Mouse (Mus musculus): ENCODE results near the gene Tmem50b. TPM values are rescaled to one million over a fixed set of nuclear protein-coding genes. Genes with fewer than 3 reads are reported as not detected.

The Tmem50b gene
- polyA plus RNA-seq, 1 experiment from 2014 or later: 31.5 TPM

- Histone ChIP-seq H3K4me1 (no peaks in the 10 kb centered on the region), H3K27ac (no peak overlapping the region), H3K4me3 (no peak overlapping the region), H3K9ac (no peak overlapping the region), H3K36me3 (peaks cover 24% of the 10 kb centered on the region), H3K9me3 (no peaks in the 10 kb centered on the region), H3K27me3 (no peaks in the 10 kb centered on the region), H3K4me2 (replicated peaks) (no peak overlapping the region)
- 92% methylated on average over 5 of the region's 5 CpGs for WGBS
- ATAC-seq (ENCODE audit: low FRiP score, low read depth): no peak
These were observed 12.0 kb downstream of the Tmem50b start for GRCm38 (mm10) chr16:91585617-91586016.

- Histone ChIP-seq H3K4me2 (replicated peaks) (no peak overlapping the region), H3K27me3 (no peaks in the 10 kb centered on the region), H3K4me3 (no peak overlapping the region), H3K4me1 (peaks cover 14% of the 10 kb centered on the region; the same call in 1 of the 2 replicates), H3K9me3 (no peaks in the 10 kb centered on the region), H3K27ac (no peak overlapping the region), H3K9ac (no peak overlapping the region), H3K36me3 (peaks cover 28% of the 10 kb centered on the region)
- WGBS: 73% methylated on average over 2 of the region's 2 CpGs
- ATAC-seq (ENCODE audit: low FRiP score, low read depth): no peak
These were observed 15.3 kb downstream of the Tmem50b start for GRCm38 (mm10) chr16:91582307-91582706.

GRCm38 (mm10) chr16:91578980-91579720, 18.4 kb downstream of the Tmem50b start:
- no peak overlapping the region for H3K4me3 ChIP-seq
- H3K4me2 ChIP-seq (replicated peaks): peak overlapping the region; percentile 3; the same call in 1 of the 2 replicates
- H3K27ac ChIP-seq: peak overlapping the region; percentile 15; the same call in 1 of the 2 replicates
- peaks cover 17% of the 10 kb centered on the region for H3K4me1 ChIP-seq
- H3K27me3 ChIP-seq: no peaks in the 10 kb centered on the region
- peaks cover 17% of the 10 kb centered on the region for H3K36me3 ChIP-seq
- peak; percentile 59 for ATAC-seq (ENCODE audit: low FRiP score, low read depth)
- H3K9me3 ChIP-seq: no peaks in the 10 kb centered on the region
- no peak overlapping the region for H3K9ac ChIP-seq
- WGBS: 53% methylated on average over 14 of the region's 14 CpGs

- Histone ChIP-seq H3K4me2 (replicated peaks) (no peak overlapping the region), H3K36me3 (peaks cover 12% of the 10 kb centered on the region), H3K4me1 (peaks cover 17% of the 10 kb centered on the region), H3K27ac (no peak overlapping the region), H3K4me3 (no peak overlapping the region), H3K9ac (0 out of 2 replicates have a peak overlapping the region, but pooled peaks have one; percentile 32), H3K9me3 (no peaks in the 10 kb centered on the region), H3K27me3 (no peaks in the 10 kb centered on the region)
- ATAC-seq (ENCODE audit: low FRiP score, low read depth): no peak
- WGBS: 52% methylated on average over 13 of the region's 13 CpGs
These were observed 22.4 kb downstream of the Tmem50b start for GRCm38 (mm10) chr16:91575151-91575550.

- Histone ChIP-seq H3K9me3 (no peaks in the 10 kb centered on the region), H3K9ac (no peak overlapping the region), H3K36me3 (peaks cover 2% of the 10 kb centered on the region; the same call in 1 of the 2 replicates), H3K27ac (no peak overlapping the region), H3K4me2 (replicated peaks) (no peak overlapping the region), H3K4me3 (no peak overlapping the region), H3K27me3 (no peaks in the 10 kb centered on the region), H3K4me1 (peaks cover 7% of the 10 kb centered on the region; the same call in 1 of the 2 replicates)
- ATAC-seq (ENCODE audit: low FRiP score, low read depth): no peak
- 45% methylated on average over 3 of the region's 3 CpGs for WGBS
These were observed 26.5 kb downstream of the Tmem50b start for GRCm38 (mm10) chr16:91571105-91571504.

- ATAC-seq (ENCODE audit: low FRiP score, low read depth): no peak
- 89% methylated on average over 10 of the region's 10 CpGs for WGBS
- no peak overlapping the region for H3K27ac ChIP-seq
- H3K4me1 ChIP-seq: 0 out of 2 replicates have a peak, but pooled peaks cover 4% of the 10 kb centered on the region
- no peaks in the 10 kb centered on the region for H3K27me3 ChIP-seq
- H3K4me3 ChIP-seq: no peak overlapping the region
- no peaks in the 10 kb centered on the region for H3K9me3 ChIP-seq
- no peak overlapping the region for H3K4me2 ChIP-seq (replicated peaks)
- H3K36me3 ChIP-seq: peaks cover 9% of the 10 kb centered on the region
- no peak overlapping the region for H3K9ac ChIP-seq
These were observed 28.6 kb downstream of the Tmem50b start for GRCm38 (mm10) chr16:91568960-91569359.

- no peaks in the 10 kb centered on the region for H3K9me3 ChIP-seq
- 0 out of 2 replicates have a peak, but pooled peaks cover 4% of the 10 kb centered on the region for H3K4me1 ChIP-seq
- H3K27ac ChIP-seq: no peak overlapping the region
- 83% methylated on average over 7 of the region's 7 CpGs for WGBS
- ATAC-seq (ENCODE audit: low FRiP score, low read depth): no peak
- no peak overlapping the region for H3K4me3 ChIP-seq
- H3K36me3 ChIP-seq: peaks cover 37% of the 10 kb centered on the region
- no peak overlapping the region for H3K4me2 ChIP-seq (replicated peaks)
- no peaks in the 10 kb centered on the region for H3K27me3 ChIP-seq
- no peak overlapping the region for H3K9ac ChIP-seq
These were observed 31.6 kb downstream of the Tmem50b start for GRCm38 (mm10) chr16:91566002-91566401.

GRCm38 (mm10) chr16:91565292-91565951, 32.2 kb downstream of the Tmem50b start:
- no peak for ATAC-seq (ENCODE audit: low FRiP score, low read depth)
- 72% methylated on average over 9 of the region's 9 CpGs for WGBS

GRCm38 (mm10) chr16:91564580-91565291, 32.9 kb downstream of the Tmem50b start:
- Histone ChIP-seq H3K4me3 (no peak overlapping the region), H3K9ac (no peak overlapping the region), H3K4me2 (replicated peaks) (no peak overlapping the region), H3K27ac (no peak overlapping the region), H3K36me3 (peaks cover 47% of the 10 kb centered on the region), H3K27me3 (no peaks in the 10 kb centered on the region), H3K9me3 (no peaks in the 10 kb centered on the region), H3K4me1 (0 out of 2 replicates have a peak, but pooled peaks cover 4% of the 10 kb centered on the region)
- WGBS: 59% methylated on average over 4 of the region's 4 CpGs
- ATAC-seq (ENCODE audit: low FRiP score, low read depth): no peak

More at GRCm38 (mm10) chr16:91565292-91565951, 32.2 kb downstream of the Tmem50b start:
- Histone ChIP-seq H3K27ac (no peak overlapping the region), H3K27me3 (no peaks in the 10 kb centered on the region), H3K4me3 (no peak overlapping the region), H3K9ac (no peak overlapping the region), H3K36me3 (peaks cover 40% of the 10 kb centered on the region), H3K4me1 (0 out of 2 replicates have a peak, but pooled peaks cover 4% of the 10 kb centered on the region), H3K9me3 (no peaks in the 10 kb centered on the region), H3K4me2 (replicated peaks) (no peak overlapping the region)

- Histone ChIP-seq H3K27ac (no peak overlapping the region), H3K9ac (no peak overlapping the region), H3K36me3 (peaks cover 66% of the 10 kb centered on the region), H3K27me3 (no peaks in the 10 kb centered on the region), H3K4me1 (peaks cover 8% of the 10 kb centered on the region), H3K4me2 (replicated peaks) (no peak overlapping the region), H3K4me3 (no peak overlapping the region), H3K9me3 (no peaks in the 10 kb centered on the region)
- WGBS: 73% methylated on average over 38 of the region's 38 CpGs
- no peak for ATAC-seq (ENCODE audit: low FRiP score, low read depth)
These were observed 35.8 kb downstream of the Tmem50b start for GRCm38 (mm10) chr16:91561541-91562457.

GRCm38 (mm10) chr16:91561099-91561498, 36.5 kb downstream of the Tmem50b start:
- no peak for ATAC-seq (ENCODE audit: low FRiP score, low read depth)
- no peak overlapping the region for H3K27ac ChIP-seq
- no peaks in the 10 kb centered on the region for H3K27me3 ChIP-seq
- peaks cover 66% of the 10 kb centered on the region for H3K36me3 ChIP-seq
- no peak overlapping the region for H3K9ac ChIP-seq
- H3K9me3 ChIP-seq: no peaks in the 10 kb centered on the region
- peaks cover 9% of the 10 kb centered on the region for H3K4me1 ChIP-seq
- WGBS: 62% methylated on average over 9 of the region's 9 CpGs
- H3K4me3 ChIP-seq: no peak overlapping the region
- H3K4me2 ChIP-seq (replicated peaks): no peak overlapping the region

Measured in limb, embryonic 13.5 days (tissue).